Mouse (Mus musculus) heart, embryonic 11.5 days (tissue): ENCODE measurements at regions not wholly inside any gene's neighbourhood (a gene's known extent, or its start where the extent isn't known, plus 50 kb on each side); places are given as distances from the start of the nearest gene placed in this dataset.

ENCODE experiments used
- ATAC-seq: fragments of 200-750 bp; cut with Nextera tagmentation; replicated peaks from 2 replicates; pipeline ENCODE4 v1.8.0; 2017; ENCODE audit warnings: moderate library complexity; ENCODE audit not compliant: insufficient number of reproducible peaks, low FRiP score, low TSS enrichment
- H3K27ac ChIP-seq: fragments of 300-500 bp; sonication (generic); 2 replicates; pipeline ENCODE4 v1.5.1; 2014; ENCODE audit warnings: mild to moderate bottlenecking, low read depth, low read length
- H3K27me3 ChIP-seq: fragments of 300-500 bp; sonication (generic); 2 replicates; pipeline ENCODE4 v1.6.1; 2014; ENCODE audit warnings: mild to moderate bottlenecking, low read length, mixed read lengths; ENCODE audit not compliant: control insufficient read depth, insufficient read depth
- H3K36me3 ChIP-seq: fragments of 300-500 bp; sonication (generic); 2 replicates; pipeline ENCODE4 v1.6.1; 2014; ENCODE audit warnings: mild to moderate bottlenecking, low read length, moderate library complexity, mixed read lengths; ENCODE audit not compliant: control insufficient read depth, insufficient read depth
- H3K4me1 ChIP-seq: fragments of 300-500 bp; sonication (generic); 2 replicates; pipeline ENCODE4 v1.6.1; 2014; ENCODE audit warnings: low read length; ENCODE audit not compliant: control insufficient read depth, insufficient read depth
- H3K4me2 ChIP-seq: fragments of 300-500 bp; sonication (generic); 2 replicates; pipeline ENCODE4 v1.6.1; 2014; ENCODE audit warnings: mild to moderate bottlenecking, moderate library complexity
- H3K4me3 ChIP-seq: fragments of 300-500 bp; sonication (generic); 2 replicates; pipeline ENCODE4 v1.5.1; 2014; ENCODE audit warnings: low read depth, low read length
- H3K9ac ChIP-seq: fragments of 300-500 bp; sonication (generic); 2 replicates; pipeline ENCODE4 v1.6.1; 2014; ENCODE audit warnings: mild to moderate bottlenecking, low read depth, low read length, moderate library complexity
- H3K9me3 ChIP-seq: fragments of 300-500 bp; sonication (generic); replicated peaks from 2 replicates; pipeline ENCODE4 v1.6.1; 2016; ENCODE audit warnings: low read length; ENCODE audit not compliant: control insufficient read depth
- WGBS: fragments of 180-500 bp; shearing (Covaris S2); extraction: QIAGEN DNeasy Blood & Tissue Kit; methylation state at CpG from one replicate; pipeline ENCODE4 v1.1.7; 2014; ENCODE audit not compliant: insufficient replicate concordance; 5-methylcytosine and 5-hydroxymethylcytosine counted together

GRCm38 (mm10) chr19:27509956-27510639, 80.5 kb upstream of the Pum3 start:
- ATAC-seq, result no peak
- Histone ChIP-seq H3K9ac (no peak overlapping the region), H3K27ac (no peak overlapping the region), H3K4me3 (no peak overlapping the region), H3K4me1 (no peaks in the 10 kb centered on the region), H3K36me3 (no peaks in the 10 kb centered on the region), H3K27me3 (no peaks in the 10 kb centered on the region), H3K9me3 (no peaks in the 10 kb centered on the region), H3K4me2 (no peak overlapping the region)
- WGBS, result 75% methylated on average over 6 of the region's 6 CpGs

DNA sequence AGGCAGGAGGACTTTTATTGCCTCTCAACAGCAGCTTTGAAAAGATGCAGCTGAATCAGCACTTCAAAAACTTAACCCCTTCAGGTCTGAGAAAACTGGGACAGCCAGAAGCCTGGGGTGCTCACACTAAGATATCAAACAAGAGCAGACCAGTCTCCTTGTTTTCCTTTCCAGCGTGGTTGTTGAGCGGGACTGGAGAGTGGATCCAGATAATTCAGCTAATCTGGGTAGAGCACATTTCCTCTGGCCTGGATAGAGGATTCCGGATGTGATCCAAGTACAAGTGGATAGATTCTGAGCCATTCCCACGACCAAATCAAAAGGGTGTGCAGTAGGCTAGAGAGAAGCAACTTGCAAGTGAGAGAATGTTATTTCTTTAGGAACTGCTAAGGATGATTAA, 68.7 kb upstream of the Pum3 start:
- no peak for ATAC-seq
- H3K4me2 ChIP-seq, result no peak overlapping the region
- H3K9ac ChIP-seq, result no peak overlapping the region
- H3K4me1 ChIP-seq, result no peaks in the 10 kb centered on the region
- no peaks in the 10 kb centered on the region for H3K27me3 ChIP-seq
- WGBS, result 63% methylated on average over 4 of the region's 4 CpGs
- no peaks in the 10 kb centered on the region for H3K36me3 ChIP-seq
- H3K4me3 ChIP-seq, result no peak overlapping the region
- H3K9me3 ChIP-seq, result no peaks in the 10 kb centered on the region
- H3K27ac ChIP-seq, result no peak overlapping the region

DNA sequence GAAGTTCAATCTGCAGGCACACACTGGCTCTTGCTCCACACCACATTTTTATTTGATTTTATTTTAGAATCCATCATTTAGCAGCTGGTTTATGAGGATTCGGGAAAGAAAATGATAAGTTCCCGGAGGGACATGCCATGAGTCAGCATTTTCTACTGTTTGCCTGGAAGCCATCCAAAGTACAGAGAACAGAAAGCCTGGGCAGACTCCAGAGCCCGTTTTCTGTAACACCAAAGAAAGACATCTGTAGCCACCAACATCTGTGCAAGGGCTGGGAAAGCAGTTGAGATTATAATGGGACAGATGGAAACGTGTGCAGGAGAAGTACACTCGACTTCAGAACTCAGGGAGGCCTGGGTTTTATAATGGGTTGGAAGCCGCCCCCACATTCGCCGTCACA, 62.8 kb upstream of the Pum3 start:
- Histone ChIP-seq H3K4me2 (no peak overlapping the region), H3K9ac (no peak overlapping the region), H3K9me3 (no peaks in the 10 kb centered on the region), H3K4me3 (no peak overlapping the region), H3K4me1 (no peaks in the 10 kb centered on the region), H3K36me3 (no peaks in the 10 kb centered on the region), H3K27me3 (no peaks in the 10 kb centered on the region), H3K27ac (no peak overlapping the region)
- no peak for ATAC-seq
- WGBS, result 88% methylated on average over 8 of the region's 8 CpGs

- 87% methylated on average over 5 of the region's 5 CpGs for WGBS
- H3K4me1 ChIP-seq, result no peaks in the 10 kb centered on the region
Observed at GRCm38 (mm10) chr19:27491873-27492272, 62.2 kb upstream of the Pum3 start.

DNA sequence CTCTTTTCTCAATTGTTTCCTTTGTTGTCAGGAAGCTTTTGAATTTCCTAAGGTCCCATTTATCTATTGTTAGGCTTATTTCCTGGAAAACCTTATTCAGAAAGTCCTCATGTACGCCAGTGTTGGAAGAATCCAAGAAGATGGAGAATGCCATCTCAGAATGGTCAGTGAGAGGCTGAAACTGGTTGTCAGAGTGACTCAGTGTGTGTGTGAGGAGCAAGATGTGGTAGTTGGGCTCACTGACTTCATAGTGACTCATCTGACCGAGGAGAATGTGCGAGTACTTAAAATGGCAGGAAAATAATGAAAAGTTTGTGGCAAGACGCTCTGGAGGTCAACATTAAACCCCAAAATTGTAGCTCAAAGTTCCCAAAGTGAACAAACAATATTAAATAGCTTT, 59.4 kb upstream of the Pum3 start:
- H3K4me1 ChIP-seq, result no peaks in the 10 kb centered on the region
- no peak overlapping the region for H3K4me2 ChIP-seq
- H3K27ac ChIP-seq, result no peak overlapping the region
- H3K4me3 ChIP-seq, result no peak overlapping the region
- no peaks in the 10 kb centered on the region for H3K9me3 ChIP-seq
- no peak for ATAC-seq
- no peak overlapping the region for H3K9ac ChIP-seq
- no peaks in the 10 kb centered on the region for H3K27me3 ChIP-seq
- 78% methylated on average over 4 of the region's 4 CpGs for WGBS
- no peaks in the 10 kb centered on the region for H3K36me3 ChIP-seq

More at GRCm38 (mm10) chr19:27491873-27492272, 62.2 kb upstream of the Pum3 start:
- no peak for ATAC-seq
- H3K9ac ChIP-seq, result no peak overlapping the region
- H3K36me3 ChIP-seq, result no peaks in the 10 kb centered on the region
- H3K4me3 ChIP-seq, result no peak overlapping the region
- H3K9me3 ChIP-seq, result no peaks in the 10 kb centered on the region
- no peak overlapping the region for H3K27ac ChIP-seq
- H3K4me2 ChIP-seq, result no peak overlapping the region
- H3K27me3 ChIP-seq, result no peaks in the 10 kb centered on the region
